Mouse (Mus musculus): Measurements from ENCODE around the gene Mgat3.

The Mgat3 gene

GRCm38 (mm10) chr15:80173001-80173771 lies at the start of gene Mgat3:
Gene Mgat3, plus strand, starts transcription at chr15:80173721.
- peak; percentile 46 for DNase-seq

GRCm38 (mm10) chr15:80124651-80125050 lies 48.9 kb upstream of the Mgat3 start:
- peak; percentile 77 for DNase-seq

- DNase-seq, result no peak
Measured at GRCm38 (mm10) chr15:80127191-80127590, 46.3 kb upstream of the Mgat3 start.

- DNase-seq, result no peak
Measured at GRCm38 (mm10) chr15:80129982-80130381, 43.5 kb upstream of the Mgat3 start.

GRCm38 (mm10) chr15:80130689-80131088 lies 42.8 kb upstream of the Mgat3 start:
- DNase-seq, result no peak

GRCm38 (mm10) chr15:80131421-80131820 lies 42.1 kb upstream of the Mgat3 start:
- DNase-seq, result no peak

- DNase-seq, result no peak
Measured at GRCm38 (mm10) chr15:80132452-80132851, 41.1 kb upstream of the Mgat3 start.

GRCm38 (mm10) chr15:80132993-80133586 lies 40.4 kb upstream of the Mgat3 start, which contains the start of gene Tab1:
Gene Tab1, plus strand, starts transcription at chr15:80133127.
- DNase-seq, result peak; percentile 91

- peak; percentile 39 for DNase-seq
Measured at GRCm38 (mm10) chr15:80133682-80134449, 39.7 kb upstream of the Mgat3 start.

GRCm38 (mm10) chr15:80134450-80134847 lies 39.1 kb upstream of the Mgat3 start:
- peak; percentile 35 for DNase-seq

- no peak for DNase-seq
Measured at GRCm38 (mm10) chr15:80135499-80135898, 38.0 kb upstream of the Mgat3 start.

GRCm38 (mm10) chr15:80136645-80137044 lies 36.9 kb upstream of the Mgat3 start:
- no peak for DNase-seq

GRCm38 (mm10) chr15:80137945-80138791 lies 35.4 kb upstream of the Mgat3 start:
- DNase-seq, result no peak

- no peak for DNase-seq
Measured at GRCm38 (mm10) chr15:80140302-80140701, 33.2 kb upstream of the Mgat3 start.

- DNase-seq, result no peak
Measured at GRCm38 (mm10) chr15:80140878-80141277, 32.6 kb upstream of the Mgat3 start.

- DNase-seq, result no peak
Measured at GRCm38 (mm10) chr15:80142130-80142529, 31.4 kb upstream of the Mgat3 start.

GRCm38 (mm10) chr15:80143760-80144159 lies 29.8 kb upstream of the Mgat3 start:
- DNase-seq, result no peak

GRCm38 (mm10) chr15:80145397-80145796 lies 28.1 kb upstream of the Mgat3 start:
- no peak for DNase-seq

- no peak for DNase-seq
Measured at GRCm38 (mm10) chr15:80146153-80146552, 27.4 kb upstream of the Mgat3 start.

- no peak for DNase-seq
Measured at GRCm38 (mm10) chr15:80147090-80147489, 26.4 kb upstream of the Mgat3 start.

- DNase-seq, result no peak
Measured at GRCm38 (mm10) chr15:80147511-80147910, 26.0 kb upstream of the Mgat3 start.

- DNase-seq, result no peak
Measured at GRCm38 (mm10) chr15:80148565-80148964, 25.0 kb upstream of the Mgat3 start.

- DNase-seq, result no peak
Measured at GRCm38 (mm10) chr15:80149517-80149916, 24.0 kb upstream of the Mgat3 start.
